Mouse (Mus musculus) kidney, adult 2 months (tissue): ENCODE measurements around the gene Ufsp1.
A peak's percentile ranks its signal among the peaks of the same experiment; 100 is the strongest.

Source experiments
- CTCF ChIP-seq: fragments of 200-500 bp; conservative IDR thresholded peaks from 2 replicates; pipeline ENCODE4 v1.5.1; 2011; ENCODE audit warnings: low read depth, mild to moderate bottlenecking, control low read depth, low read length, moderate library complexity, mixed read lengths; ENCODE audit not compliant: insufficient read depth, insufficient read length
- POLR2A ChIP-seq: fragments of 200-500 bp; IDR thresholded peaks from one replicate; pipeline ENCODE4 v1.6.1; 2011; ENCODE audit warnings: low read depth, low read length, control low read depth

GRCm38 (mm10) chr5:137315084-137315903 is 20.9 kb downstream of the Ufsp1 start:
- TF ChIP-seq POLR2A: no peak
- peak; percentile 50 for TF ChIP-seq CTCF
